Mouse (Mus musculus): ENCODE measurements around the gene Slc29a2. TPM values are rescaled to one million over a fixed set of nuclear protein-coding genes. Genes with fewer than 3 reads are reported as not detected.

Gene Slc29a2
- polyA plus RNA-seq (2012; ENCODE audit: insufficient read depth, low replicate concordance), result 0.58 and 0.94 TPM in 2 replicates

DNA sequence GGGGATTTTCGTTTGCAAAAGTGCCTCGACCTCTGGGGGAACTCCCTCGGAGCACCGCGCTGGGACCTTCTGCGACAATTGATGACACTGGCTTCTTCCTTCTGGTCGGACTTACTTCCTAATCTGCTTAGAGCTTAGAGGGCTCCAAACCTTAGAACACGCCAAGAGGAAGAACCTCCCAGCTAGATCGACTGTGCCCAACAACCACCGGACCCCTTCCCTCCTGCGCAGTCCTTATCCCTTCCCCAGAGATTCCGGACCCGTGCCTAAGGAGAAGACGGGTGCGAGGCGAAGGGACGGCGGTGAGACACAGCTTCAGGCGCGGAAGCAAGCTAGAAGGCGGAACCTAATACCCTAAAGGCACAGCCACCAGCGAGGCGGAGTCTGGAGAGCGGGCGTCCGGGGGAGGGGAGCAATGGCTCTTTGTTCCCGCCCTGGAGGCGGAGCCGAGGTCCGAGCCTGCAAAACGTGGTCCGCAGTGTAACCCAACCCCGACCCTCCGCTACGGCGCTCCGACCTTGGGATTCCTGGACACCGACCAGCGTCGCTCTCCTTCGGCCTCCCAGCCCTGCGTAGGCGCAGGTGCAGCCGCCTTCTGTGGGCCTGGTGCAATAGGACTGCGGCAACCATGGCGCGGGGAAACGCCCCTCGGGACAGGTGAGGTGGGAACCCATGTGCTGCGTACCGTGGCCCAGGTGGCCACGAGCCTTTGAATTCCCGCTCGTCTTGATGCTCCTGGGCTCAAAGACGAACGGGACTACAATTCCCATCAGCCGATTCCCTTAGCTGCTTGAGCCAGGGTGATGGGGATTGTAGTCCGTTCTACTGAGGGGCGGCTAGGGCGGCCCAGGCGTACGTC, at the start of gene Slc29a2:
Gene Slc29a2 (plus strand): TSS at position 240 of the 859 bp plus-strand sequence.
- no peak for TF ChIP-seq GATA1 (IDR thresholded peaks at IDR 0.05; ENCODE audit: borderline replicate concordance, low read length)
- no peak for TF ChIP-seq FLI1 (IDR thresholded peaks at IDR 0.05; ENCODE audit: low read length)
- no peaks in the 10 kb centered on the region for H3K9me3 ChIP-seq
- H3K4me3 ChIP-seq (replicated peaks), result peak within 1 kb of the TSS; percentile 97
- H3K36me3 ChIP-seq (replicated peaks; ENCODE audit: low read length), result peaks cover 23% of the 10 kb centered on the region
- peaks cover 6% of the 10 kb centered on the region for H3K27me3 ChIP-seq (replicated peaks)
- peaks cover 27% of the 10 kb centered on the region for H3K4me1 ChIP-seq

DNA sequence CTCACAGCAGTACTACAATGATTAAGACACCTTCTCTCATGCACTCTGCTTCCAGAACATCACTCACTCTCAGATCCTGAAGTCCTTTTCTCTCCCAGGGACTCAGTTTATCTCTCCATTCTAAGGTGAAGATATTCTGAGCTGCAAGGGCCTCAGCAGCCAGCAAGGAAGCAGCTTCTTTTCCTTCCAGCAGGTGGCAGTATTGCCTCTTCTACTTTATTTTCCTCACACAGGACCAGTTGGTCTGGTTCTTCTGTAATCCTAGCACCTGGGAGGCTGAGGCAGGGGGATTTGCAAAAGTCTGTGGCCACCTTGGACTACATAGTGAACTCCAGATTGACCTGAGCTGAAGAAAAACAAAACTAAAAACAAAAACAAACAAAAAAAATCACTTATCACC, 41.9 kb upstream of the Slc29a2 start:
- no peaks in the 10 kb centered on the region for H3K9me3 ChIP-seq
- H3K4me1 ChIP-seq, result no peaks in the 10 kb centered on the region
- no peak for TF ChIP-seq FLI1 (IDR thresholded peaks at IDR 0.05; ENCODE audit: low read length)
- no peak for TF ChIP-seq GATA1 (IDR thresholded peaks at IDR 0.05; ENCODE audit: borderline replicate concordance, low read length)
- no peak overlapping the region for H3K4me3 ChIP-seq (replicated peaks)
- H3K27me3 ChIP-seq (replicated peaks), result peaks cover 51% of the 10 kb centered on the region
- H3K36me3 ChIP-seq (replicated peaks; ENCODE audit: low read length), result no peaks in the 10 kb centered on the region

DNA sequence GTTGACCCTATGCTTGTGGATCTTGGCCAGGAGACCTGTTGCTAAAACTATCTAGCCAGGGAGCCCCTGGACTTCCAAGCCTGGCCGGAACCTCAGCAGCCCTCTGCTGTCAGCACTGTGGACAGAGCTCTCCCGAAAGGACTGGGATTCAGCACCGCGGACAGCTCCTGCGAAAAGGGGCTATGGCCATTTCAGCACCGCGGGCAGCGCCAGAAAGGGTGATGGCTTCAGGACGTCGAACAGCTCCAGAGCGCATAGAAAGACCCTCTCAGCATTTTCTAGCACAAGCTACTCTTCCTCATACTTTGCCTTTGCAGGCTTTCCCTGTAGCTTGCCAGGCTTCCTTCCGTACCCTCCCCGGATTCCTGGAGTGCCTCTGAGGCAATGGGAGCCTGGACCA, 34.6 kb upstream of the Slc29a2 start:
- H3K27me3 ChIP-seq (replicated peaks), result peaks cover 70% of the 10 kb centered on the region
- H3K4me1 ChIP-seq, result peaks cover 36% of the 10 kb centered on the region
- H3K36me3 ChIP-seq (replicated peaks; ENCODE audit: low read length), result no peaks in the 10 kb centered on the region
- H3K9me3 ChIP-seq, result no peaks in the 10 kb centered on the region
- TF ChIP-seq FLI1 (IDR thresholded peaks at IDR 0.05; ENCODE audit: low read length) (no peak), GATA1 (IDR thresholded peaks at IDR 0.05; ENCODE audit: borderline replicate concordance, low read length) (no peak)
- H3K4me3 ChIP-seq (replicated peaks), result no peak overlapping the region

DNA sequence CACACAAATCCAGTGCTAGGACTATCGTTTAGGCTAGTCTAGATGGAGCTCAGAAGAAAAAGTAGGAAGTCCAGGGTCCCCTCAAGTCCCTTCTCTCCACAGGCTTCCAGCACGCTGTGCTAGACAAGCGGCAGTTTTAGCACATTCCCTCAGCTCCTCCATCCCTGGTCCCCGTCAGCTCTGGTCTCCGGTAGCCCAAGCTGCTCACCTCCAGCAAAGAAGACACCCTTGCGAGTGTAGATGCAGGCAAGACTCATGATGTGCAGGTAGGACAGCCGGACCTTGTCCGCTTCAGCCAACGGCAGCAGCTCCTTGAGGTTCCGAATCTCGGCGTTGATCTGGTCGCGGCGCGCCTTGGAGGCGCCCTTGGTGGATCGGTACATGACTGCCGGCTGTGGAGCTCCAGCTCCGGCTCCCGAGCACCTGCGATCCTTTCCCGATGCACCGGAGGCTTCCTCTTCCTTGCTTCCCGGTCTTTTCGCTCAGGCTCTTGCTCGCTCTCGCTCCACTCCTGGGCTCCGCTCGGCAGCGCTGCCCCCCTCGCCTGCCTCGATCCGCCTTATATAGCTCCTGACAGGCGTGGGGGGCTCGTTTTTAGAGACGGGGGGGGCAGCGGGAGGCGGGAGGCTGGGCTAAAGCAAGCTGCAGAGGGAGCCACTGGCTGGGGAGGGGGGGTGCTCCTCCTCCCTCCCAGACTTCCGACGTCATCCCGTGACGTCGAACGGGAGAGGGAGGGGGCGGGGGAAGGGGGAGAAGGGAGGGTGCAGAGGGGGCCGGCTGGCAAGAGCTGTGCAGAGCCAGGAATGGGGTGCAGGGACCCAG, 34.0 kb upstream of the Slc29a2 start:
- Histone ChIP-seq H3K4me3 (replicated peaks) (no peak overlapping the region), H3K36me3 (replicated peaks; ENCODE audit: low read length) (no peaks in the 10 kb centered on the region), H3K27me3 (replicated peaks) (peaks cover 66% of the 10 kb centered on the region), H3K4me1 (peaks cover 42% of the 10 kb centered on the region), H3K9me3 (no peaks in the 10 kb centered on the region)
- TF ChIP-seq FLI1 (IDR thresholded peaks at IDR 0.05; ENCODE audit: low read length) (no peak), GATA1 (IDR thresholded peaks at IDR 0.05; ENCODE audit: borderline replicate concordance, low read length) (no peak)

DNA sequence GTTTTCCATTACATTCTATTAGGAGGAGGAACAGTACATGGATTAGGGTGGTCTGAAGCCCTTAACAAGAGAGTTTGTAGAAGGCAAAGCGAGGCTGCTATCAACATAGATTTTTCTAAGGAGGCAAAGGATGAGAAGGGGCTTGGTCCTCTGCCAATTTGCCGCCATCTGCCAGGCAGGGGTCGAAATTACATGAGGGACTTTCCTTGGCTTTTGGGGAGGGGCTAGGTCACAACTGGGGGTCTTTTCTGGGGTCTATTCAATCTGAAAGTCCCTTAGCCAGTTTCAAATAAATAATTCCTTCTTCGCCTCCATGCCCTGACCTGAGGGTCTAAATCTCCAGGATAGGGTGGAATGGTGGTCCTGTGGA, 33.4 kb upstream of the Slc29a2 start, which contains the start of gene Npas4:
Gene Npas4 (minus strand): TSS at position 61 of the 370 bp plus-strand sequence.
- no peak for TF ChIP-seq GATA1 (IDR thresholded peaks at IDR 0.05; ENCODE audit: borderline replicate concordance, low read length)
- TF ChIP-seq FLI1 (IDR thresholded peaks at IDR 0.05; ENCODE audit: low read length), result no peak
- Histone ChIP-seq H3K4me1 (peaks cover 48% of the 10 kb centered on the region), H3K4me3 (replicated peaks) (peak within 1 kb of the TSS; percentile 70), H3K27me3 (replicated peaks) (peaks cover 66% of the 10 kb centered on the region), H3K9me3 (no peaks in the 10 kb centered on the region), H3K36me3 (replicated peaks; ENCODE audit: low read length) (no peaks in the 10 kb centered on the region)

DNA sequence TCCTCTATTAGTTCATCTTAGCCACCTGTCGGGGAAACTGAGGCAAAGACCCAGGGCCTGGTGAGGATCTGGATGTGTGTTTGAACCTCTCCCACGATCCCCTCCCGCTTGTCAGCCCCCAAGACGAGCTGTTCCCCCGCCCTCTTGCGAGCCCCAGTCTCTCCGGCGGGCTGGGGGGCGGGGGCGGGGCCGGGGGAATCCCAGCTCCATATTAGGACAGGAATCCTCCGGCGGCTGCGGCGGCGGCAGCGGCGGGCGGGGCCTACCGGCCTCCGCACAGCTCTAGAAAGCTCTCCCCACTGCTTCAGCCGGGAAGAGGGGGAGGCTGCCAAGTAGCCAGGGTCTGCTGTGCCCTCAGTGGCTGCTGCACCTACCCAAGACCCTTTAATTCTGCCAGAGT, 32.9 kb upstream of the Slc29a2 start:
- TF ChIP-seq FLI1 (IDR thresholded peaks at IDR 0.05; ENCODE audit: low read length) (no peak), GATA1 (IDR thresholded peaks at IDR 0.05; ENCODE audit: borderline replicate concordance, low read length) (no peak)
- H3K27me3 ChIP-seq (replicated peaks), result peaks cover 67% of the 10 kb centered on the region

DNA sequence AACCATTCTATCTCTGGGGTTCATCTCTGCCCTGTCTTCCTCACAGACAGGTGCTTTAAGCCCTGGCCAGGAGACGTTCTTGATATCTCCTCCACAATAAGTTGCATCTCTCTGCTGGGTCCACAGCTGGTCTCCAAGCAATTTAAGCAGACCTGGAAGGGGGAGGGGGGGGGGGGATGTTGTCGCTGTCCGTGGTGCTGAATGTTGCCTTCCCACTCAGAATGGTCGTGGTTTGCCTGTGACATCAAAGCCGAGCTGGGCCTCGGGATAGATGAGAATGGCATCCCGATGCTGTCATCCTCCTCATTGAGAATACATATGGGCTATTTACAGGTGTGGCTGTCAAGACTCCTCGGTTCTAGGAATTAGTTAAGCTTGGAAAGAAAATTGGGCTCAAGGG, 31.3 kb upstream of the Slc29a2 start:
- no peaks in the 10 kb centered on the region for H3K9me3 ChIP-seq
- no peaks in the 10 kb centered on the region for H3K36me3 ChIP-seq (replicated peaks; ENCODE audit: low read length)
- no peak for TF ChIP-seq GATA1 (IDR thresholded peaks at IDR 0.05; ENCODE audit: borderline replicate concordance, low read length)
- TF ChIP-seq FLI1 (IDR thresholded peaks at IDR 0.05; ENCODE audit: low read length), result no peak
- H3K27me3 ChIP-seq (replicated peaks), result peaks cover 66% of the 10 kb centered on the region
- peak overlapping the region; percentile 88 for H3K4me3 ChIP-seq (replicated peaks)
- peaks cover 62% of the 10 kb centered on the region for H3K4me1 ChIP-seq

More for the DNA sequence above, 32.9 kb upstream of the Slc29a2 start:
- Histone ChIP-seq H3K4me1 (peaks cover 53% of the 10 kb centered on the region), H3K36me3 (replicated peaks; ENCODE audit: low read length) (no peaks in the 10 kb centered on the region), H3K4me3 (replicated peaks) (peak overlapping the region; percentile 70), H3K9me3 (no peaks in the 10 kb centered on the region)

DNA sequence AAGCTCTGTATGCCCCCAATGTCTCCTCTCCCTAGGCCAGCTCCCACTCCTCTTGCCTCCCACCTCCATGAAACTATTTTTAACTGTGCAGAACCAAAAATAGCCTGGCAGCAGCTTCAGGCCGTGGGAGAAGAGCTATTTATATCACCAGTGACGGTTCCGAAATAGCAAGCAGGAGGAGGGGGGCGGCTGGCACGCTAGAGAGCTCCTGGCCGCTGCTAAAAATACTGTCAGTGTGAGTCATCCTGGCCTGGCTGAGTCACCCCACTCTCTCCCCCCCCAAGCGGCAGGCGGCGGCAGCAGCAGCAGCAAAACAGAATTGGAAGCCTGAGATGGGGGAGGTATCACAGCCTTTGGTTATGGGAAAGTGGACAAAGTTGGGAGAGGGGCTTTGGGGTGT, 30.8 kb upstream of the Slc29a2 start:
- H3K4me3 ChIP-seq (replicated peaks), result peak overlapping the region; percentile 88
- TF ChIP-seq FLI1 (IDR thresholded peaks at IDR 0.05; ENCODE audit: low read length), result no peak
- no peak for TF ChIP-seq GATA1 (IDR thresholded peaks at IDR 0.05; ENCODE audit: borderline replicate concordance, low read length)
- H3K9me3 ChIP-seq, result no peaks in the 10 kb centered on the region
- no peaks in the 10 kb centered on the region for H3K36me3 ChIP-seq (replicated peaks; ENCODE audit: low read length)
- peaks cover 65% of the 10 kb centered on the region for H3K4me1 ChIP-seq
- H3K27me3 ChIP-seq (replicated peaks), result peaks cover 66% of the 10 kb centered on the region

DNA sequence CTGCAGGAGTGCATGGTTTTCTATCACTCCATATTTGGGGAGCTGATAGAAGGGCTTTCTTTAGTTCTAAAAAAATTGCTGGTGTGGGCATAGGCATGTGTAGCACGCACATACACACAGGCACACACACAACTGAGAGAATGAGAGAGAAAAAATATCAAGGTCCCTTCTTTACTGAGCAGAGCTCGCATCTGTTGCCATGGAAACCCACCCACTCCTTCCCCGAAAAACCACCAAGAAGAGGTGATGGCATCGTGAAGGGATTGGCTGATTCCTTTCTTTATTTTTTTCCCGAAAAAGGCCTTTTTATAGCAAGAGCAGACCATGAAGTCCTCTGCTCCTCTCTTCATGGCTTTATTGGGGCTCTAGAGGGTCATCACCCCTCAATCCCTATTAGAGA, 29.6 kb upstream of the Slc29a2 start:
- Histone ChIP-seq H3K9me3 (no peaks in the 10 kb centered on the region), H3K36me3 (replicated peaks; ENCODE audit: low read length) (no peaks in the 10 kb centered on the region), H3K27me3 (replicated peaks) (peaks cover 77% of the 10 kb centered on the region), H3K4me3 (replicated peaks) (no peak overlapping the region), H3K4me1 (peaks cover 68% of the 10 kb centered on the region)
- TF ChIP-seq GATA1 (IDR thresholded peaks at IDR 0.05; ENCODE audit: borderline replicate concordance, low read length) (no peak), FLI1 (IDR thresholded peaks at IDR 0.05; ENCODE audit: low read length) (no peak)
